Mouse (Mus musculus) erythroblast, embryonic 14.5 days (primary cell): ENCODE measurements around the gene Hesx1.

ENCODE experiments used
- GATA1 ChIP-seq: IDR thresholded peaks from 2 replicates; pipeline ENCODE4 v1.6.1; 2012; ENCODE audit warnings: low read length, inconsistent platforms, mixed read lengths
- TAL1 ChIP-seq: IDR thresholded peaks from 3 replicates; pipeline ENCODE4 v1.6.1; 2012; ENCODE audit warnings: low read length, inconsistent platforms, mixed read lengths

DNA sequence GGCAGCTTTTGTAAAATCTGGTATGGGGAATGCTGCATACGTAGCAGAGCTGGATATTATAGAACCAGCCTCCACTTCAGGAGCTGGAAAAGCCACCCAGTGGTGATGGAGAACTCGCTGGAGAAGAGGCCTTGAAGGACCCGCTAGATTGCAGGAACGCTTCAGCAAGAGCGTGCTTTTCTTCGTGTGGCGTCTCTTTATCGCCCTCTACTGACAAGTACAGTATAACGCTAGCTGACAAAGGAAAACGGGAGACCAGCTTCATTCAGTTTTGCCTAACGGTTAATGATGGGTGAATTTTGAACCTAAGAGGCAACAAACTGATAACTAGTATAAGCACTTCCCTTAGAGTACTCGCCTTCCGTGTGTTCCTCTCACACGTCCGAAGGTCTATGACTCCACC is 35.6 kb downstream of the Hesx1 start:
- TF ChIP-seq TAL1 (no peak), GATA1 (no peak)
